Mouse (Mus musculus) cerebellum, adult (tissue): ENCODE results near the gene Gemin4.
A peak's percentile ranks its signal among the peaks of the same experiment; 100 is the strongest.

ENCODE experiments used
- ATAC-seq: cut with Nextera tagmentation; 2 replicates; pipeline ENCODE4 v1.9.2; 2017; ENCODE audit warnings: mild to moderate bottlenecking, moderate library complexity, mixed read lengths; ENCODE audit not compliant: insufficient number of reproducible peaks, low FRiP score, low TSS enrichment

Gemin4 gene

GRCm38 (mm10) chr11:76224631-76225030 is 7.2 kb upstream of the Gemin4 start:
- ATAC-seq, result no peak

- no peak for ATAC-seq
Measured at GRCm38 (mm10) chr11:76216681-76217389, 629 bp downstream of the Gemin4 start.

- ATAC-seq, result no peak
Measured at GRCm38 (mm10) chr11:76216049-76216540, 1.4 kb downstream of the Gemin4 start.

DNA sequence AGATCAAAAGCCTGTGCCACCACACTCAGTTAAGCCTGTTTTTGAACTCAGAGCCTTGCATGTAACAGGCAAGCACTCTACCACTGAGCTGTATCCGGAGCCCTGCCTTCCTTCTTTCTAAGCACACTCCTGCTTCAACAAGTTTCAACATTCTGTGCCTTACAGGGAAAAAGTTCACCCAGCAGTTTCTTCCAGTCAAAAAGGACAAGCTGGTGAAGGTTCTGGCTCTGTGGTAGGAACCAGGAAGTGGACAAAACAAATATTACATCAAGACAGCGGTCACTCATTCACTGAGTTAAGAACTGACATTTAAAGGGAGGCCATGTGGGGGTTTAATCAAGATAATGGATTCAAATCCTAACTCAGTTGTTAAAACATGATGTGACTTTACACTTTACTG is 2.5 kb downstream of the Gemin4 start:
- no peak for ATAC-seq

DNA sequence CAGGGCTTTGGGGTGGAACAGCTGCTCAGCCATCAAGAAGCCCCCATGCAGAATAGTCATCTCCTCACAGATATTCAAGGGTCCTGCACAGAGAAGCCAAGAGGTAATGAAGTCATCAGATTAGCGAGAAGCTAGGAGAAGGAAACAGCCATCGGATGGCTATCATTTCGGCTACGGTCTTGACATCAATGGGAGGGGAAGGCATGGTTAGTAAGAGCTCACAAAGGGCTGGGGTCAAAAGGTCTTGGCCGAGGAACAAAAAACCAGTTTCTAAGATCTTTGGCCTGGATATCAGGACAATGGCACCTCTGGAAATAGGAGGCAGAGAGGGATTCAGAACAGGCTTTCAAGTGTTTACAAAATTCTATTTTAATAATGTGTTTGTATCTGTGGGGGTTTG is 3.6 kb downstream of the Gemin4 start:
- ATAC-seq, result no peak

DNA sequence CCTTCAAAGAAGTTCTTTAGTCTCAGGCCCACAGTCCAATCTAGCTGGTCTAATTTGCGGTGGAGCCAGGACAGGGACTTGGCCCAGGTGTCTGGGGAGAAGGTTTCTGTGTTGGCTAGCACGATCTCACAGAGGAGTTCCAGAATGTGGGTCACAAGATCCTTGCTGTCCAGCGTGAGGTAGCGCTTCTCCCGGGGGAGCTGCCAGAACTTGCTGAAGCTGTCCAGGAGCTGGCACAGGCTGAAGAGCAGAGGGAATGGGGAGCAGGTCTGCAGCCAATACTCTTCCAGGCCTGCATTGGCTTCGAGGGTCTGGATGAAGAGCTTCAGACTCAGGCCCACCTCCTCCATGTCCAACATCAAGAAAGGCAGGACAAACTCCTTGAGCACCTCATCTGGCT is 5.9 kb downstream of the Gemin4 start:
- peak; percentile 89 for ATAC-seq

- ATAC-seq, result no peak
Measured at GRCm38 (mm10) chr11:76210228-76210985, 7.1 kb downstream of the Gemin4 start.

GRCm38 (mm10) chr11:76206793-76207192 is 10.7 kb downstream of the Gemin4 start:
- no peak for ATAC-seq

- peak; percentile 94 for ATAC-seq
Measured at GRCm38 (mm10) chr11:76201761-76202674, 15.4 kb downstream of the Gemin4 start.

DNA sequence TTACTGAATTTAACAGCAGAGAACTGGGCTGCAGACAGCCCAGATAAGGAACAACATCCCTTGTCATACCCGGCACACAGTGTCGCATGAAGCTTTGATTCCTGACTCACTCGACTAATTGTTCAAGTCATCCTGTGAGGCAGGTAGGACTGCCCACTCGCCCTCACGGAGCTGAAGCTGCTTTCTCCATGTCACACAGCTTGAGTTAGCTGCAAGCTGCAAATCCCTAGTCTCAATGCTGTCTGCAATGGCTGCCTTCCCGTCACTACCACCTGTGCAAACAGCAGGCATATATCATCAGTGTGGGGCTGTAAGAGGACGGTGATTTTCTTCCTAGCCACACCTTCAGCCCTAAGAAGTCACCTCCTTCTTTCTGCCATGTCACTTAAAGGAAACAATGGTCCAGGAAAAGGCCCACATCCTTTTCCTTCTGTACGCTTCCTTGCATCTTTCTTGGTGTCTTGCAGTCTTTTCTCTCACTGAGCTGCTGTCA is 20.4 kb downstream of the Gemin4 start:
- ATAC-seq, result no peak

DNA sequence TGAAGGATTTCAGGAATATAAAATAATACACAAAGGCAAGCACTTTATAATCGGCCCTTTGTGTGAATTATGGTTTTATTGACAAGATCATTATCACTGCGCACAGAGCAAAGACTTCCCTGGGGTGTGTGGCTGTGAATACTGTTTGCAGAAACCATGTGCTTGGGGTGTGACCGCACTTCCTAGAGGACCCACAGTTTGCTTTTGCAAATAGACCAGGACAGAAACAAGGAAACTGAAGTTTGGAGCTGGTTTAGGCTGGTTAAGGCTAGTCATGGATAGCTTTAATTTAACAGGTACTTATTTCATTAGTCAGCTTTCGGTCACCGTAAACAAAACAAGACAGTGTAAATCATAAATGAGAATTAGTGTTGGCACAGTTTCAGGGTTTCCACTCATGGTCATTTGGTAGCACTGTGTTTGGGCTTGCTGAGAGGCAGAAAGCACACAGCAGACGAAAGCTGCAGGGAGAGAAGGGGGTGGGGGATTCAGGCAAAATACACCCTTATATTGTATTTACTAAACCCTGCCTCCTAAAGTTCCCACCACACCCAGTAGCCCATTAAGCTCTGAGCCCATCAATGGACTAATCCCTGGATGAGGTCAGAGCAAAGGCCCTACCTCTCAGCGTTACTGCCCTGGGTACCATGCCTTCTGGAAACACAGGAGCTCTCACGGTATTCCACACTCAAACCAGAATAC is 21.0 kb downstream of the Gemin4 start:
- no peak for ATAC-seq

- ATAC-seq, result no peak
Measured at GRCm38 (mm10) chr11:76186908-76187307, 30.6 kb downstream of the Gemin4 start.

- no peak for ATAC-seq
Measured at GRCm38 (mm10) chr11:76183745-76184144, 33.7 kb downstream of the Gemin4 start.

DNA sequence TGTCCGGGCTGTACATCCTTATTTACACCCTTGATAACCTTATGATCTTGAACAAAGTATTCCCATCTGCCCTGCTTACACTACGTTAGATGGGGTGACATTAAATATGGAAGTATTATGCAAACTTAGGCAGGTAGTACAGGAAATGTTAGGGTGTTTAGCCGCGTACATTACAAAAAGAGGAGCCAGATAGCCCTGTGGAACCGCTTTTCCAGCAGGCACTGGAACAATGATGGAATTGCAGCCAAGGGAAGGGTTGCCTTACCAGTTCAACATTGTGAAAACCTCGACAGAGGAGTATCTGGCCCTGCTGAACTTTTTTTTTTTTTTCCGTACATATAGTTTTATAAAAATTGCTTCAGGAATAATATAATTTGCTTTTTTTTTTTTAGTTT is 37.3 kb downstream of the Gemin4 start:
- no peak for ATAC-seq

DNA sequence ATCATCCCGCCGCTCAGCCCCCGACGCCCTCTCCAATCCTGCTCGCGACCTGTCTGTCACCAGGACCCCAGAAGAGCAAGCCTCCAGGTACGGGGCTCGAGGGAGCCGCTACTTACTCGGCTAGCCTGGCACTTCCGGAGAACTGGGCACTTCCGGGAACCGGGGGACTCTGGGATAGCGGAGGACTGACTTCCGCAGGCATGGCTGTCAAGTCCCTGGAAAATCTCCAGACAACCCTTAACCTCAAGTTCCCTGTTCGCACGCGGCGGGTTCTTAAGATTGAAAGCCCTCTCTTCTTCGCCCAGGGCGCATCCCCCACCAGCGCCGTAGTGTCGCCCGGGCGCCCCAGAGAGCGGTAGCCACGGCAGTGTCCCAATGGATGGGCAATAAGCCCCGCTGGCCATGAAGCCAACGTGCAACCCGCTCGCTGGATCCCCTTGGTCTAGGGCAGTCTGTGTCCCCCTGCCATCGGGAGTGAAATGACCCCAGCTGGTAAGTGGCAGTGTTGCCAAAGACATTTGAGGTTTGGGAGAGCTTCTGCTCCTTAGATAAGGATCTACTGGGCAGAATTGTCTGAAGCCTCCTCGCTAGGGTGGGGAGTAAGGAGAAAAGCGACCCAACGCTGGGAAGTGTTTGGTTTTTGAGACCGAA is 37.8 kb downstream of the Gemin4 start, which contains the start of the genes Vps53 and Fam57a:
Vps53 (minus strand) TSS at position 153 of the 651 bp plus-strand sequence.
Fam57a (plus strand) TSS at position 177 of the 651 bp plus-strand sequence.
- peak; percentile 91; the same call in 1 of the 2 replicates for ATAC-seq

- peak; percentile 70; the same call in 1 of the 2 replicates for ATAC-seq
Measured at GRCm38 (mm10) chr11:76178726-76179494, 38.6 kb downstream of the Gemin4 start.

- peak; percentile 84; the same call in 1 of the 2 replicates for ATAC-seq
Measured at GRCm38 (mm10) chr11:76170207-76170606, 47.3 kb downstream of the Gemin4 start.

DNA sequence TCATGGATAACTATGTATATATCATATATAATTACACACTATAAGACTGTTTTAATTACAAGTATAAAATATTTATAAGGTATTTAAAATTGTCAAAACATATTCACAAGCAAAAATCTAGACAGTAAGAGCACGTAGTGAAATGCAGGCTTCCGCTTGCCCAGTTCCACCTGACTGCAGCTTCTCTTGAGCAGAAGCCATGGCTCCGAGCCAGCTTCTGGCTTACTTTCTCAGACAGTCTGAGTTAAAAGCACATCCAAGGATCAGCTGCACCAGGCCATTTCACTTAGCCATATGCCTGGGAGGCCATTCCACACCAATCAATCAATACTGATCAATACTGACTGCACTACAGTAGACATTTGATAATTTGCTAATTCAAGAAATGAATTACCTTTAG is 48.5 kb downstream of the Gemin4 start:
- ATAC-seq, result no peak
